Mouse (Mus musculus) kidney, postnatal 36 days (tissue): ENCODE data around the gene Notch4.
"Not testable (repeated sequence)": the region's sequence is repeated elsewhere in the genome, so short reads cannot be mapped to it uniquely, and the experiment has no call there.

Source experiments
- DNase-seq, 2 experiments: peaks; one replicate each; pipeline ENCODE4 v3.0.0; 2021 to 2022; ENCODE audit warnings: mixed read lengths in 2 of 2

Notch4 gene

DNA sequence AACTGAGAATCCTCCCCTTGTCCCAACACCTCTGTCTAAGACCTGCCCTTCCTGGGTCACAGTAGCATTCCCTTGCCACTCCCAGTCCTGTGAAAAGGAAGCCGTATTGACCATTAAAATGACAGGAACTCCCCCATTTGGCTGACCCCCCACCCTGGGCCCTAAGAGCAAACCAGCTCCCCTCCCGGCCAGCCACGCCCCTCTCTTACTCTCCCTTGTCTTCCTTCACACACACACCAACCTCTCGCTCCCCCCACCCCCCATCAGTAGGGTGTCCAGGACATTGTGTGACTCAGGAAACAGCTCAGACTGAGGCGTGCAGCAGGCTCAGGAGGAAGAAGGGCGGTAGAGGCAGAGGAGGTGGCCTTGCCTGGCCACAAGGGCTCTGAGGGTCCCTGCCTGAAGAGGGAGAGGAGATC is at the start of gene Notch4:
Gene Notch4, plus strand, starts transcription at position 266 of the 419 bp plus-strand sequence.
- DNase-seq = peak; percentile 76 to 87

DNA sequence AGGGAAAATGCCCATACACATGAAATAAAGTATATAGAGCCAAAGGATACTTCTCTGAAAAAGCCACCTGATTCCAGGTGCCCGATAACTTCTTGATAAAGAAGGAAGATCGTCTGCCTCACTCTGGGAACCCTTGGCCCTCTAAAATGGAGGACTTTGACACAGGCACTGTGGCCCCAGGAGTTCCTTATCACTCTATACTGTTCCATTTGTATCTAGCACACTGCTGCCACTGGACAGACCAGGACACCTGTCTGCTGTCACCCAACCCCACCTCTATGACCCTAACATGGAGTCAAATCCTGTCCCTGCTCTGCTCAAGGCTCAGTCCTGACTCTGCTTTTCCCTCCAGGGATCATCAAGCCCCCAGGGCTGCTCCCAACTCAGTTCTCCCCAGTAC is 47.6 kb upstream of the Notch4 start:
- no peak for DNase-seq

DNA sequence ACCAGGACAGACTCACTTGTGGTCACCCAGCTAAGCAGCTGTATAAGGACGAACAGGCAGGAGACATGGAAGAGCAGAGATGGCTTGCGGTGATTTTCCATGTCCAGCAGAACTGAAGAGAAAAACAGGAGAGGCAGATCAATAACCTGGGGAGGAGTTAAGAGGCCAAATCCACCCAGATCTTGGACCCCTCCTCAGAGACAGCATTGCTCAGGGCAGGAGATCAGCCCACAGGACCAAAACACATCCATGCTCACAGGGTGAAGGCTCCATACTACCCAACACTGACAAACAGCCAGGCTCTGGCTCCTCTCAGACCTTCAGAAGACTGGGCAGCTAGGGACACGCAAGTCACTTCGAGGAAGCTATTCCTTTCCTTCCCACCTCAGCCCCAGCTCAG is 46.8 kb upstream of the Notch4 start, which contains the start of gene Btnl6:
Gene Btnl6, minus strand, starts transcription at position 101 of the 400 bp plus-strand sequence.
- no peak for DNase-seq

DNA sequence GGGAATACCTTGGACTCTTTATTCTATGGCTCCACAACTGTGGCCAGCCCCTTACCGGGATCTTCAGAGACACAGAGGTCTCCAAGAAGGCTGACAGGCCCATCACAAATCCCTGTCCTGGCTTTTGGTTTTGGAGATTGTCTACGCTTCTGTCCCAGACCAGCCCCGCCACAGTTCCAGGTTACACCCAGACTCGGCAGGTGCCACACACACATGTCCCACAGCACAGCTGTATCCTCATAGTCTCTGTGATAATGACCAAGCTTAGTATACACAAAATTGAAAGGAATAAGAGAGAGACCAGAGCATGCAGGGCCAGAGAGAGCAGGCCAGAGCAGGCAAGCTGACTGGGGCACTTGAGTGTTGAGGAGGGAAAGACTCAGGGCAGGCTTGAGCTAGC is 46.3 kb upstream of the Notch4 start:
- no peak for DNase-seq

DNA sequence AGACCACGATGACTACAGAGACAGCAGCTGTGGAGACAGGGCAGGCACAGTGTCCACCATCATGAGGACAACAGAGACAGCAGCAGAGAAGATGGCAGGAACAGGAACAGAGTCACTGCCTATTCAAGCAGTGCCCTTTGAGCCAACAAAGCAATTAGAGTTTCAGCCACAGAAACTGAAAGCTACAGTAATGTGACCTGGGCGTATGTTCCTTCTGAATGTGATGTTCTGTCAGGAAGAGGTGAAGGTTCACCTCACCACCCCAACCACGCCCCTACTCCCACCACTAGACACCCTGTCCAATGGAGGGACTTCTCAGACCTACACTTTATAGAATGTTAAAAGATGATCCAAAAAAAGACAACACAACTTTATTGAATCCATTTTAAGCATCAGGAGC is 45.5 kb upstream of the Notch4 start:
- DNase-seq = not testable (repeated sequence)

DNA sequence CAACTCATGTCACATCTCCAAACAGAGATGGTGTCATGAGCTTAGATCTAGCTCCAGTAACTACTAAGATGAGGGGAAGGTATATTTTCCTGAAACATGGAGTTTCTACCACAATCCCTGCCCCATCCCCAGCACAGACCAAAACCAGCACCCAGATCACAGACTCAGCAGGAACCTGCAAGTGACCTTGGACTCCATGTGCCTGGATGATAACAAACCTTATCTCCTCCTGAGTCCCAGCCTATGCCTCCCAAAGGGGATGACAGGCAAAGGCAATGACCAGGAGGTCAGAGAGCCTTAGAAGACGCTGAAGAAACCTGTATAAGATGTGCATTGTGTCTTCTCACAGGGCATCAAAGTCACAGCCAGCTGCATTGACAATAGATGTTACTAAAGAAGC is 45.1 kb upstream of the Notch4 start:
- DNase-seq = no peak

DNA sequence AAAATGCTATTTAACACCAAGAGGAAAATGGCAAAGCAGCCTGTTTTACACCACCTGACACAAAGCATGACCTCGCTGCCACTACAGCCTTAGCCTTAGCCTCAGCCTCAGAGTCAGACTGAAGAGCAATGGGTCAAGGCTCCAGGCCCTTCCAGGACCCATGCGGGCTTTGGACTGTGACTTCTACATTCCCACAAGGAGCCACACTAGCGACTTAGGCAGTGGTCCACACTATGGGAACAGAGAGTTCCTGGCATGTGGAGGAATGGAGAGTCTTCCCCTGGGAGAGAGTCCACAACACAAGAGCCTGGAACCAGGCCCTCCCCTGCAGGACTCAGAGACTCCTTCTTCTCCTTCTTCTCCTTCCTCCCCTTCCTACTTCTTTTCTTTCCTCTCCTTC is 31.4 kb upstream of the Notch4 start:
- DNase-seq = no peak

DNA sequence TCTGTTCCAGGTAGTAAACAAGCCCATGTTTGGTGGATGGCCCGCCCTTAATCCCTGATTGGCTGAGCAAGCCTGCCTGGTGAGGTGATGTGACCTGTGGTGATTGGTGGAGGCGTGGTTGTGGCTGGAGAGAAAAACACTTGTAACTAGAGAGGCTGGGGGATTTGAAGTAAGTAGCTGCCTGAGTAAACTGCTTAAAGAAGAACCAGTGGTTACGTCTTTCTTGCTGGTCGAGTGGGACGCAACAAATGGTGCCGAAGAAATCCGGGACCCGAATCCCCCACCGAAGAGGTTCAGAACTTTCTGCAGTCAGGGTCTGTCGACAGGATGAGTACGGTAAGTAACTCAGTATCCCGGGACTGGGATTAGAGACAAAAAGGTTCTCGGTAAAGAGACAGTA is 20.5 kb upstream of the Notch4 start:
- DNase-seq = not testable (repeated sequence)

DNA sequence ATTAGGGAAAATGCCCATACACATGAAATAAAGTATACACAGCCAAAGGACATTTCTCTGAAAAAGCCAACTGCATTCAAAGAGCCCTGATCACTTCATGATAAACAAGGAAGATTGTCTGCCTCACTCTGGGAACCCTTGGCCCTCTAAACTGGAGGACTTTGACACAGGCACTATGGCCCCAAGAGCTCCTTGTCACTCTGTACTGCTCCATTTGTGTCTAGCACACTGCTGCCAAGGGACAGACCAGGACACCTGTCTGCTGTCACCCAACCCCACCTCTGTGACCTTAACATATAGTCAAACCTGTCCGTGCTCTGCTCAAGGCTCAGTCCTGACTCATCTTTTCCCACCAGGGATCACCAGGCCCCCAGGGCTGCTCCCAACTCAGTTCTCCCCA is 17.3 kb upstream of the Notch4 start:
- DNase-seq = no peak

DNA sequence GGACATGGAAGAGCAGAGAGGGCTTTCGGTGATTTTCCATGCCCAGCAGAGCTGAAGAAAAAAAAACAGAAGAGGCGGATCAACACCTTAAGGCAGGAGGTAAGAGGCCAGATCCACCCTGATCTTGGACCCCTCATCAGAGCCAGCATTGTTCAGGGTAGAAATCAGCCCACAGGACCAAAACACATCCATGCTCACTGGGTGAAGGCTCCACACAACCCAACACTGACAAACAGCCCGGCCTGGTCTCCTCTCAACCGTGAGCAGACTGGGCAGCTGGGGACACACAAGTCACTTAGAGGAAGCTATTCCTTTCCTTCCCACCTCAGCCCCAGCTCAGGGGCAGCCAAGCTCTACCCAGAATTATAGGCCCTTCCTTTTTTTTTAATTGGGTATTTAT is 16.5 kb upstream of the Notch4 start:
- DNase-seq = no peak

DNA sequence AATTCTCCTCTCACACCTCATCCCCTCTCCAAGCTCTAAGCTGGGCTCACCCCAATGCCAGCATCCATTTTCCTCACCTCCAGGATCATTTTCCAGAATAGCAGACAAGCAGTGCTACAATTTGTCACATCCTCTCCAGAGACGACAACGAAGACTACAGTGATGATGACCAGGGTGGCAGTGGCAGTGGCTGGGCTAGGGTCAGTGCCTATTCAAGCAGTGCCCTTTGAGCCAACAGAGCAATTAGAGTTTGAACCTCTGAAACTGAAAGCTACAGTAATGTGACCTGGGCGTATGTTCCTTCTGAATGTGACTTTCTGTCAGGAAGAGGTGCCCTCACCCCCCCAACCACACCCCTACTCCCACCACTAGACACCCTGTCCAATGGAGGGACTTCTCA is 14.9 kb upstream of the Notch4 start:
- DNase-seq = no peak

DNA sequence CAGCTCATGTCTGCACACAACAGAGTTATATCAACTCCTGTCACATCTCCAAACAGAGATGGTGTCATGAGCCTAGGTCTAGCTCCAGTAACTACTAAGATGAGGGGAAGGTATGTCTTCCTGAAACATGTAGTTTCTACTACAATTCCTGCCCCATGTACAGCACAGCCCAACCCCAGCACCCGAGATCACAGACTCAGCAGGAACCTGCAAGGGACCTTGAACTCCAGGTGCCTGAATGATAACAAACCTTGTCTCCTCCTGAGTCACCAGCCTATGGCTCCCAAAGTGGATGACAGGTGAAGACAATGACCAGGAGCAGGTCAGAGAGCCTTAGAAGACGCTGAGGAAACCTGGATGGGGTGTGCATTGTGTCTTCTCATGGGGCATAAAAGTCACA is 14.2 kb upstream of the Notch4 start:
- DNase-seq = no peak

DNA sequence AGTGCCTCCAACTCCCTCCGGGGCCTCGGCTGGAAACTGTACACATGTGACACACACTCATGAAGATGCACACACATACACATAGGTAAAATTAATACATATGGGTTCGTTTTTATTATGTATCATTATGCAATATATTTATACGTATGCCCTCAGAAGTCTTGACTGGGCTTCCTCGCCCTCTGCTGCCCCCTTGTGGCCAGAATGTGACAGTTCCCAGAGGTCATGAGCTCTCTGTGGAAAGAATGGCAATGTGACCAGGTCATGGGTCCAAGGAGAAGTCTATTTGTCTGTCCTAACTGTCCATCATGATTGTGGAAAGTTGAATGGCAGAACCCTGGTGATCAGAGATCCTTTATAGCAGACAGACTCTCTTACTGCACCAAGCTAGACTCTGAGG is 8.6 kb upstream of the Notch4 start:
- peak; percentile 83 to 93 for DNase-seq

DNA sequence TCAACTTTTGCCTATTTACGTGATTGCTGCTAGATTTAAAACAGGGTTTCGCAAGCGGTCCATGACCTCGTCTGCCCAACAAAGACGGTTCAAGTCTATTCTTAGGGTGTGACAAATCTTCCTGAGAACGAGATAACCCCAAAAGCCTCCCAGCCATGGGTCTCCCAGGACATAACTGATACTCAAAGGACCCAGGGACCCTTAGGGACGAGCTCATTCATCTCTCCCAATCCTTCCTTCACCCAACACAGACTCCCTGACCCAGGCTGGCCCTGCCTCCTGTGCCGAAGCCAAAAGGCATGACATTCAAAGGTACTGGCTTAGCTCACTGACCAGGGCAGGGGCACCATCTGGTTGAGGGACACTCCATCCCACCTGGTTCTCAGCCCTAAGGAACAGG is 7.7 kb upstream of the Notch4 start:
- no peak for DNase-seq

DNA sequence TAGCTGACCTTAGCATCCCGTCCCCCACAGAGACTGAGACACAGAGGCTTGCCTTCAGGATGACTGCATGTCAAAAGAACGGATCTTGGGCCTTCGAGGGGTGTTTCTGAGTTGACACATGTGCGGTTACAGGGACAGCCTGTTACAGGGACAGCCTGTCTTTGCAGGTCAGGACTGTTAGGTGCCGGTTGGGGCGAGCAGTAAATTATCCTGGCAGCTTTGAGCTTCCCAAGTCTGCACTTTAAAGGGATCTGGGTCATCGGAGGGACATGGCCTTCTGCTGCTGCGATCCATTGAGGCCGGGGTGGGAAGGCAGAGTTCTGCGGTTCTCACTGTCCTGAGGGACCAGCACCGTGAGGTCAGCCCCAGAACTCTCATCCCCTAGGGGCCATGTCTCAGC is 6.7 kb upstream of the Notch4 start:
- peak in 1 of 2 experiments; percentile 37 for DNase-seq

DNA sequence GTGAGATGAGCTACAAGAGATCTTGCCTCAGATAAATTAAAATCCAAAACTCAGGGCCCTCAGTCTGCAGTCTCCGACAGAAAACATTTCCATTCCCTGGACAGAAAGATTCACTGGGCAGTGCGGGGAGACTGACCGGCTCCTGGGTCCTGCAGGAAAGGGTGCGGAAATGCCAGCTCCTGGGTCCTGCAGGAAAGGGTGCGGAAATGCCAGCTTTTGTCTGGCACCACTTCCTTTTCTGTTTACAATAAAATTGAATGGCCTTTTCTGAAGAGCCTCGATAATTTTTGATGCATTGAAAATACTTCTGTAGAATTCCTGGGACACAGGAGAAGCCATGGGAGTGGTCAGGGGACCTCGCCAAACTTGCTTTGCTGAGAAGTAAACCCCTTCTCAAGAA is 5.0 kb upstream of the Notch4 start:
- no peak for DNase-seq

DNA sequence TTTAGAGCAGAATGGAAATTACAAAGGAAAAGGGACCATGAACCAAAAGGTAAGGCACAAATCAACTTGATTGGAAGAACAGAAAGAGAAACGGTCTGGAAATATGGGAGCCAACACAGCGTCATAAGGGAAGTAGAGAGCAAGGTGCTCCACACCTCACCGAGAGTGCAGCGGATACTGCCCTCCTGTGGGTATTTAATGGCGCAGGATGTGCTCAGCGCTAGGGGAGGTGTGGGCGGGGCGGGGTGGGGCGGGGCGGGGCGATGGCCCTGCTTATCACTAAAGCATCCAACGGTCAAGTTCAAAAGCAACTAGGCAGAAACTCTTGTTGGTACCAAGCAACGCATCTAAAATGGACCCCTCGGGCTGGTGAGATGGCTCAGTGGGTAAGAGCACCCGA is 4.2 kb upstream of the Notch4 start:
- DNase-seq = no peak

DNA sequence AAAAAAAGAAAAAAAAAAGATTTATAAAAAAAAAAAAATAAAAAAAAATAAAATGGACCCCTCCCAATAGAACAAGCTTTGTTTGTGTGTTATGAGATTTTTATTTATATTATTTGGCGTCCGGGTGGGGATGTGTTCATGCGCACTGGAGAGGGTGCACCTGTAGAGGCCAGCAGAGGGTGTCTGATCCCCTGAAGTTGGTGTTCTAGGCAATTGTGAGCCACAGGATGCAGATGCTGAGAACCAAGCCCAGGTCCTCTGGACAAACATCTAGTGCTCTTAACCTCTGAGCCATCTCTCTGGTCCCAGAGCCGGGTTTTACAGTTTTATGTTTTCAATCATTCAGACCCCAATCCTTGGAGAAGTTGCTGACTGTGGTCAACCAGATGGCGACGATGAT is 3.6 kb upstream of the Notch4 start:
- DNase-seq = no peak

DNA sequence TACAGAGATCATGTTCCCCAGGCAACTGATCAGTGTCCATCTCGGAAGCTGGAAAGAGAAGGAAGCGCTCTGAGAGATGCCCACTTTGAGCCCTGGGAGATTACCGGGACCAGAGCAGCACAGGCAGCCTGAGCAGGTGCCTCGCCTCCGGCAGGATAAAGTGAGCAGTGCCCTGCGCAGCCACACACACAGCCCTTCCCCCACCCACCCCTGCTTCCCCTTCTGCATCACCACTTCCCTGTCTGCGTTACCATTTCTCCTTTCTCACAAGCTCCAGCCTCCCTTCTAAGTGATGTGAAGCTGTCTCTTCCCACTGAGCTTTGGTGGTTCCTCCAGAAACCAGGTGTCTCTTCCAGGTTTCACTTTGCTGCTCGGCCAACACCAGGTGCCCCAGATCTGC is 2.9 kb upstream of the Notch4 start:
- DNase-seq = no peak

DNA sequence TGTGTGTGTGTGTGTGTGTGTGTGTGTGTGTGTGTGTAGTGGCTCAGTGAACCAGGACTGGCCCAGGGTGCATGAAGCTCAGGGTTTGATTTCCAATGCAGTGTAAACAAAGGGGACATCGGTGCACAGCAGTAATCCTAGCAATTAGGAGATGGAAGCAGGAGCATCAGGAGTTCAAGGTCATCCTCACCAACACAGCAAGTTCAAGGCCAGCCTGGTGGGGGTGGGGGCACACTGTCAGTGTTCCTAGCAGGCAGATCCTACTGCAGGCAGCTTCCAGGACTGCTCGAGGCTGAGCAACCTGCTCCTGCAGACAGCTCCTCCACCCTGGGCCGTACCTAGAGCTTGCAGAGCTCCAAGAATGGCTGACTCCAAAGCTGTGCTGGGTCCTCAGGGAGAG is 1.5 kb upstream of the Notch4 start:
- DNase-seq = no peak

DNA sequence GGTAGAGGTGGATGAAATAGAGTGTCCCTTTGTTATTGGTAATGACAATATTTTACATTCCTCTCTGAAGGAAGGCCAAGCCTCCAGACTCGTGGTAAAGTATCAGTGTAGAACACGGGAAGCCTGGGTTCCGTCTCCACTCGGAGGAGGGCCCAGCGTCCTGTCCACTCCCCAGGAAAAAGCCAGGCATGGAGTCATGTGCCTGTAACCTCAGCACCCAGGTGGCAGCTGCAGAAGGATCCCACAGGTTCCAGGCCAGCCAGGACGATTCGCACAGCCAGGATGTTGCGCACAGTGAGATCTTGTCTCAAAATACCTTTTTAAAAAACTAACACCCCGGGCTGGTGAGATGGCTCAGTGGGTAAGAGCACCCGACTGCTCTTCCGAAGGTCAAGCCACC is 714 bp upstream of the Notch4 start:
- DNase-seq = no peak

DNA sequence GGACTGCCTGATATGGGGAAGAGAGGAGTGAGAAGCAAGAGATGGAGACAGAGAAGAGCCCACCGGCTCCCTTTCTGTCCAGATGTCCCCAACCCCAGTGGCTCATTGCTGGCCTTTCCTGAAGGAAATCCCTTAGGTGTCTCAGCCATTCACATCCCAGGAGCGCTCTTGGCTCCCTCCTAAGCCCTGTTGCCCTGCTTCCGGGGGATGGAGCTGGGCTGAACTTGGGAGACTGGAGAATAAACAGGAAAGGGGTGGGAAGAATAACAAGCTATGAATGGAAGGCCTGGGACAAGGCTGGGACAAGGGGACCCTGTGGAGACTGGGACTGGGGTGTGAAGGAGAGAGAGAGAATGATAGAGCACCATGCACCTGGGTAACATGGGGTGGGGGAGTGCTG is 728 bp downstream of the Notch4 start:
- peak; percentile 65 to 75 for DNase-seq

DNA sequence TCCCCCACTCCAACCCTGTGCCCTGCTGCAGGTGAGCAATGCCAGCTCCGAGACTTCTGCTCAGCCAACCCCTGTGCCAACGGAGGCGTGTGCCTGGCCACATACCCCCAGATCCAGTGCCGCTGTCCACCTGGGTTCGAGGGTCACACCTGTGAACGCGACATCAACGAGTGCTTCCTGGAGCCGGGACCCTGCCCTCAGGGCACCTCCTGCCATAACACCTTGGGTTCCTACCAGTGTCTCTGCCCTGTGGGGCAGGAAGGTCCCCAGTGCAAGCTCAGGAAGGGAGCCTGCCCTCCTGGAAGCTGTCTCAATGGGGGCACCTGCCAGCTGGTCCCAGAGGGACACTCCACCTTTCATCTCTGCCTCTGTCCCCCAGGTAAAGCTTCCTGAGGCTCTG is 3.2 kb downstream of the Notch4 start:
- DNase-seq = peak in 1 of 2 experiments; percentile 17

DNA sequence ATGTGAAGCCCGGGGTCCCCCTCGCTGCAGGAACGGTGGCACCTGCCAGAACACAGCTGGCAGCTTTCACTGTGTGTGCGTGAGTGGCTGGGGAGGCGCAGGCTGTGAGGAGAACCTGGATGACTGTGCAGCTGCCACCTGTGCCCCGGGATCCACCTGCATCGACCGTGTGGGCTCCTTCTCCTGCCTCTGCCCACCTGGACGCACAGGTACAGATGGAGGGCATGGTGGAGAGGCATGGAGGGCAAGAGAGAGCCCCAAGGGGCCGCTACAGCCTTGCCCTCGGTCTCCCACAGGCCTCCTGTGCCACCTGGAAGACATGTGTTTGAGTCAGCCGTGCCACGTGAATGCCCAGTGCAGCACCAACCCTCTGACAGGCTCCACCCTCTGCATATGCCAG is 4.4 kb downstream of the Notch4 start:
- DNase-seq = no peak

DNA sequence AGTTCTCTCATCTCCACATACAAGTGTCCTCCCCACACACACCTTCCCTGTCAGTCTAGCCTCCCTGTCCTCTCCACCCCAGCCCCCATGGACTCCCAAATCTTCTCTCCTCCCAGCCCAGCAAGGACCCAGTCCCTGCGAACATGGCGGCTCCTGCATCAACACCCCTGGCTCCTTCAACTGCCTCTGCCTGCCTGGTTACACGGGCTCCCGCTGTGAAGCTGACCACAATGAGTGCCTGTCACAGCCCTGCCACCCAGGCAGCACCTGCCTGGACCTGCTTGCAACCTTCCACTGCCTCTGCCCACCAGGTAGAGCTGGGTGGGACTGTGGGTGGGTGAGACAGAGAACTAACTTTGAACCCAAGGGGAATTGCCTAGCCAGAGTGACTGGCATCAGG is 5.9 kb downstream of the Notch4 start:
- no peak for DNase-seq

DNA sequence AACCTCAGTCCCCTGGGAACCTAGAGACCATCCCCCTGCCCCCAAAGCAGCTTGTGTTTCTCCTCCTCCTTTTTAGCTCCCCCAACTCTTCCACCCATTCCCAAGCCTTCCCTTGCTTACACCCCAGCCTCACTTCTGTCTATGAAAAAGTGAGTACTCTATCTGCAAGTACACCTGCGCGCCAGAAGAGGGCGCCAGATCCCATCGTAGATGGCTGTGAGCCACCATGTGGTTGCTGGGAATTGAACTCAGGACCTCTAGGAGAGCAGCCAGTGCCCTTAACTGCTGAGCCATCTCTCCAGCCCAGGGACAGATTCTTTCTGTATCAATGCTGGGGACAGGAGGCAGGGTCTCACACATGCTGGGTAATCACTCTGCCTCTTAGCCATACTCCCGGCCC is 7.8 kb downstream of the Notch4 start:
- DNase-seq = no peak
